Mouse (Mus musculus) cortical plate, adult 2 months (tissue): ENCODE results near the gene Gmppa. TPM values are rescaled to one million over a fixed set of nuclear protein-coding genes. Genes with fewer than 3 reads are reported as not detected.

Experiments used
- H3K27ac ChIP-seq: fragments of 200-500 bp; 2 replicates; pipeline ENCODE4 v1.5.1; 2012; ENCODE audit warnings: low read length, control low read depth, inconsistent platforms; ENCODE audit not compliant: insufficient read depth
- H3K4me1 ChIP-seq: fragments of 200-500 bp; 2 replicates; pipeline ENCODE4 v1.6.1; 2011; ENCODE audit warnings: low read length; ENCODE audit not compliant: control insufficient read depth, insufficient read depth
- H3K4me3 ChIP-seq: fragments of 200-500 bp; 2 replicates; pipeline ENCODE4 v1.5.1; 2011; ENCODE audit warnings: mild to moderate bottlenecking, low read length, control low read depth; ENCODE audit not compliant: insufficient read depth
- CTCF ChIP-seq: fragments of 200-500 bp; IDR thresholded peaks from 2 replicates; pipeline ENCODE4 v1.5.1; 2011; ENCODE audit warnings: mild to moderate bottlenecking, control low read depth, low read length; ENCODE audit not compliant: insufficient read depth; ENCODE audit errors: extremely low read depth
- POLR2A ChIP-seq: fragments of 200-500 bp; IDR thresholded peaks from 2 replicates; pipeline ENCODE4 v1.6.1; 2011; ENCODE audit warnings: mild to moderate bottlenecking, low read length, control low read depth; ENCODE audit not compliant: insufficient read depth; ENCODE audit errors: extremely low read depth
- polyA plus RNA-seq: library from polyadenylated mRNA; depleted of rRNA; stranded (reverse); fragments of >200 nt; gene quantifications from 2 replicates; pipeline ENCODE4 v1.2.3, GENCODE M21; 2012

Gmppa gene
- polyA plus RNA-seq, 1 experiment, result 103 TPM

GRCm38 (mm10) chr1:75399755-75400492, 35.8 kb upstream of the Gmppa start:
- TF ChIP-seq CTCF, result no peak
- TF ChIP-seq POLR2A, result no peak
- no peak overlapping the region for H3K4me3 ChIP-seq
- H3K27ac ChIP-seq, result peak overlapping the region; percentile 28; the same call in 1 of the 2 replicates
- H3K4me1 ChIP-seq, result peaks cover 3% of the 10 kb centered on the region; the same call in 1 of the 2 replicates

- no peak for TF ChIP-seq CTCF
- TF ChIP-seq POLR2A, result no peak
- Histone ChIP-seq H3K4me3 (no peak overlapping the region), H3K4me1 (peaks cover 3% of the 10 kb centered on the region; the same call in 1 of the 2 replicates), H3K27ac (no peak overlapping the region)
These were observed 35.1 kb upstream of the Gmppa start for GRCm38 (mm10) chr1:75400493-75401115.

- TF ChIP-seq CTCF, result no peak
- no peak for TF ChIP-seq POLR2A
- Histone ChIP-seq H3K4me3 (no peak overlapping the region), H3K27ac (no peak overlapping the region), H3K4me1 (no peaks in the 10 kb centered on the region)
These were observed 30.2 kb upstream of the Gmppa start for GRCm38 (mm10) chr1:75405547-75405946.

- no peak overlapping the region for H3K4me3 ChIP-seq
- H3K27ac ChIP-seq, result no peak overlapping the region
- TF ChIP-seq POLR2A, result no peak
- no peak for TF ChIP-seq CTCF
- no peaks in the 10 kb centered on the region for H3K4me1 ChIP-seq
These were observed 29.6 kb upstream of the Gmppa start for GRCm38 (mm10) chr1:75406173-75406572.

GRCm38 (mm10) chr1:75407056-75407455, 28.7 kb upstream of the Gmppa start:
- TF ChIP-seq CTCF (no peak), POLR2A (no peak)
- Histone ChIP-seq H3K4me1 (no peaks in the 10 kb centered on the region), H3K27ac (no peak overlapping the region), H3K4me3 (no peak overlapping the region)

- Histone ChIP-seq H3K4me1 (no peaks in the 10 kb centered on the region), H3K27ac (no peak overlapping the region), H3K4me3 (no peak overlapping the region)
- no peak for TF ChIP-seq CTCF
- no peak for TF ChIP-seq POLR2A
These were observed 27.5 kb upstream of the Gmppa start for GRCm38 (mm10) chr1:75408210-75408609.

GRCm38 (mm10) chr1:75409950-75410349, 25.8 kb upstream of the Gmppa start:
- Histone ChIP-seq H3K4me3 (no peak overlapping the region), H3K27ac (no peak overlapping the region), H3K4me1 (no peaks in the 10 kb centered on the region)
- TF ChIP-seq CTCF (no peak), POLR2A (no peak)

GRCm38 (mm10) chr1:75412196-75412595, 23.5 kb upstream of the Gmppa start:
- no peak for TF ChIP-seq POLR2A
- TF ChIP-seq CTCF, result no peak
- Histone ChIP-seq H3K4me1 (no peaks in the 10 kb centered on the region), H3K27ac (no peak overlapping the region), H3K4me3 (no peak overlapping the region)

- no peaks in the 10 kb centered on the region for H3K4me1 ChIP-seq
- no peak overlapping the region for H3K4me3 ChIP-seq
- no peak overlapping the region for H3K27ac ChIP-seq
- TF ChIP-seq POLR2A (no peak), CTCF (peak; percentile 57)
These were observed 22.0 kb upstream of the Gmppa start for GRCm38 (mm10) chr1:75413749-75414148.

GRCm38 (mm10) chr1:75421794-75422193, 13.9 kb upstream of the Gmppa start:
- Histone ChIP-seq H3K27ac (no peak overlapping the region), H3K4me1 (no peaks in the 10 kb centered on the region), H3K4me3 (no peak overlapping the region)
- no peak for TF ChIP-seq CTCF
